Mouse (Mus musculus): ENCODE data around the gene Dpysl4.

Gene Dpysl4

DNA sequence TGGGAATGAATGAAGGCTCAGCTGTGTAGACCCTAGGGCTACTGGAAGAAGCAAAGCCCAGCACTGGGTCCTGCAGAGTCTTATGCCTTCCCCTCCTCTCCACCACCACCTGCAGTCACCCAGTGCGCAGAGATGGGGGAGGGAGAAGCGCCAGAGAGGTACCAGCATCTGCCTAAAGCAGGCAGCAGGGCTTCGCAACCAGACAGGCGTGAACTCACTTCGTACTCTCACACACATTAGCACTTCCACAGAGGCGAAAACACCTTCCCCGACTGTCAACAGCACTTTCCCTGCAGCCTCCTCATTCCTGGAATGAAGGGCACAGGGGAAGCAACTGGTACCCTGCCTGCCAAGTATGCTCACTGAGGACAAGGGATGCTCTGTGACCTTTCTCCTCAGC is 63.6 kb downstream of the Dpysl4 start:
- no peak for DNase-seq (ENCODE audit: low read depth, low spot score)

DNA sequence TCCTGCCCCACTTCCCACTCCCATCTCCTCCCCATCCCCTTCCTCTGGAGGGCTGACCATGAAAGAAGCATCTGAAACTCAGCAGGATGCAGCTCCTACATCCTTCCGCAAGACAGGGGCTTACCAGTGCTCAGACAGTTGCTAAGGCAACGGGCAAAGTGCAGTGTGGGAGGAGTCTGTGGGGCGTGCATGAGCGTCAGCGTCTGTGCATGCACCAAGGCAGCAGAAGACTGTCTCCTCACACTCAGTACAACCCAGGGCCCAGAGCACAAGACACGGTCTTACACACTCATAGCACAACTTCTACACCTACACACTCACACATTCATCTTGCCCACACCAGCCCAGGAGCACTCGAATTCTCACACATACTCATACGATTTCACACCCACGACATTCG is 65.3 kb downstream of the Dpysl4 start:
- no peak for DNase-seq (ENCODE audit: low read depth, low spot score)
